Mouse (Mus musculus): ENCODE results near the gene Zswim3.
"Not testable (repeated sequence)": the region's sequence is repeated elsewhere in the genome, so short reads cannot be mapped to it uniquely, and the experiment has no call there.

The Zswim3 gene

DNA sequence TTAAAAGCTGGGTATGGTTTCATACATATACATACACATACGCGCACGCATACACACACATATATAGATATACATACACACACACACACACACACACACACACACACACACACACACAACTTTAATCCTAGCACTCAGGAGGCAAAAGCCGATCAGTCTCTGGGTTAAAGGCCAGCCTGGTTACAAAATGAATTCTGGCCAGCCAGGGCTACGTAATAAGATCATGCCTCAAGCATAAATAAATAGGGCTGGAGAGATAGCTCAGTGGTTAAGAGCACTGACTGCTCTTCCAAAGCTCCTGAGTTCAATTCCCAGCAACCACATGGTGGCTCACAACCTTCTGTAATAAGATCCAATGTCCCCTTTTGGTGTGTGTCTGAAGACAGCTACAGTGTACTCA, 50.7 kb downstream of the Zswim3 start:
- ATAC-seq (ENCODE audit: low TSS enrichment): not testable (repeated sequence)

DNA sequence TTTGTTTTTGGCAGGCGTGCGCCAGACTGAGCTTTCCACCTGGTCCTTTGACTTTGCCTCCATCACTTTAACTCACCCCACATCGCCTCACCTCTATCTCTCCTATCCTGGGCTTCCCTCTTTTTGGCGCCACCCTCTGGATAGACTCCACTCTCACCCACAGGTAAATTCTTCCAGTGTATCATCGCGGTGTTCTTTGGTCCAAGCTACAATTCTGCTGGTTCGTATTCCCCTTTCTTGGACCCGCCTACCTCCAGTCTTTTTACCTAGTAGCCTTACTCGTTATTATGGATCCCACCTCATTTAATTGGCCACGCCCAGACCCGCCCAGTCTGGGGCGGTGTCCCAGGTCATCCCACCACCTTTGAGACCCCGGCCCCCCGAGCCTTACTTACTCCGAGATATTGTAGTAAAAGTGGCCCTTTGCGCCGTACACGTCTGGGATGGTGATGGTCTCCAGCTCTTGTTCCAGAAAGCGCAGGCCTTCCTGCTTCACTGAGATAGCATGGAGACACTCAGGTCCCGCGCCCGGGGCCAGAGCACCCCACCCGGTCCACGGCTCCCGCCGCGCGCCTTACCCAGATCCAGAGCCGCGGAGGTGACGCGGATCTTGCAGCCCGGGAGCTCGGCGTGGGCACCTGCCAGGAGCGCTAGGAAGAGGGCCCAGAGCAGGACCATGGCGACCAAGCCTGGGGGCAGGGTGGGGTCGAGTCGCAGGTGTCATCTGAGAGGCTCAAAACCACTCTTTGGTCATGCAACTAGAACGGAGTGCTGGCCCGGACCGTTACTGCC, 51.6 kb downstream of the Zswim3 start:
- peak; percentile 38; the same call in 1 of the 2 replicates for ATAC-seq (ENCODE audit: low TSS enrichment)

DNA sequence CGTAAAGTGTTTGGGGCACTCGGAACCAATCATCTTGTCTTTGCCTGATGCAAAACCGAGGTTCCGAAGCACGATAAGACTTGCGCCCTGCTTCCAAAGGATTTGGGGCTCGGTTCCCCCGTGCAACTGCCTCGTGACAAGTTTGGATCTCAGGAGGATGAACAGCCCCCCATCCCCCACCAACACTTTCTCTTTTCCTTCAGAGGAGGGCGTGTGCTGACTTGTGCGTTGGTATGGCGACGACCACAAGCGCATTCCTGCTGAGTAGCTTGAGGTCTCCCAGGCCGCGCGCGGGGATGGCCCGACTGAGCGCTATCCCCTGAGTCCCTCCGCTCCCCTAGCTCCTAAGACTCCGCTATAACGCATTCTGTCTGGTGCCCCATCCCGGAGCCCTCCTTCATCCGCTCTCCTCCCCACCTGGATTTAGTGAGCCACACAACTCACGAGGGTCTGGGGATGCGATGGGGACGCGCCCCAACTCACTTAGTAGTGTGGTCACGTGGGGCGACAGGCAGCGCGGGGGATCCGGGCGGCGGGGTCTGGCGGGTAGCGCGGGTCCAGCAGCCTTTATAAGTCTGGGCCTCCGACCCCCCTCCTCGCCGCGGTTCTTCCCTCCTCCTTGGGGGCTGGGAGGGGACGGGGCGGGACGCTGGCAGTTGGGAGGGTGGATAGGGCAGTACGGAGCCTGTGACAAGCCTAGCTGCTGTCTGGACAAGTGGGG, 52.4 kb downstream of the Zswim3 start, which contains the start of gene Pltp:
Pltp (minus strand) TSS at position 611 of the 721 bp plus-strand sequence.
- ATAC-seq (ENCODE audit: low TSS enrichment): no peak

DNA sequence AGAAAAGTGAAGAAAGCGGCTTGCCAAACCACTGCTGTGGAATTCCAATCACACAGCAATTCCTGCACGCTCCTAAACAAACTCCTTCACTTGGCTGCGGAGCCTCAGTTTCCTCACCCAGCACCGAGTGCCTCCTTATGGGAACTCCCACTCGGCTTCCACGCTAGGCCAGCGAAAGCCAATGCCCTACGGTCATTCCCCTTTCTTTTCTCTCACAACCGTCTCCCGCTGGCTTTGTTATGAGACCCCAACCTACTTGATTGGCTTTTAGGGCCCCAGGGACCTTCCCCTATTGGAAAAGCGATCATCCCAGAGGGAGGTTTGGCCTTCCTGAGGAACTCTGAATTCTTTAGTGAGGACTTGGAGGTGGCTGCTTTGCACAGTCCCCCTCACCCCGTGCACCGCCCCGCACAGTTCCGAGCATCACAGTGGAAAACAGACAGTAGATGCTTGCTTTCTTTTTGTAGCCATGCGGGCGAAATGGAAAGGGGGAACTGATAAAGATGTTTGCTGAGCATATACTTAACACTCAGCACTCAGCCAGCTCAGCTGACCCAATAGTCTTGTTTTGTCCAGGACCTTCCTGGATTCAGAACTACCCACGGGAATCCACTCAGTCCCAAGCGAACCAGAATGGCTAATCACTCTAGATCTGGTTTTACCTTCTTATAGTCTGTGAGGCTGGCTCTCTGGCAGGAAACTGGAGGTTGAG, 53.1 kb downstream of the Zswim3 start:
- no peak for ATAC-seq (ENCODE audit: low TSS enrichment)

DNA sequence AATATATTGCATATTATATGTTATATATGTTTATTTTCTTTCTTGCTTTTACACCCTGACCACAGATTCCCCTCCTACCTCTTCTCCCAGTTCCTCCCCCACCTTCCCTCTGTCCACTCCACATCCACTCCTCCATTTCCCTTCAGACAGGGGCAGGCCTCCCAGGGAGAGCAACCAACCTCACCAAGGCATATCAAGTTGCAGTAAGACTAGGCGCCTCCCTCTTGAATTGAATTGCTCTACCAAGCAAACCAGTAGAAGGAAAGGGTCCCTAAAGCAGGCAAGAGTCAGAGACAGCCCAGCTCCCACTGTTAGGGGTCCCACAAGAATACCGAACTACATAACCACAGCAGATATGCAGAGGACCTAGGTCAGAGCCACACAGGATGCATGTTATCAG, 54.3 kb downstream of the Zswim3 start:
- ATAC-seq (ENCODE audit: low TSS enrichment): no peak

DNA sequence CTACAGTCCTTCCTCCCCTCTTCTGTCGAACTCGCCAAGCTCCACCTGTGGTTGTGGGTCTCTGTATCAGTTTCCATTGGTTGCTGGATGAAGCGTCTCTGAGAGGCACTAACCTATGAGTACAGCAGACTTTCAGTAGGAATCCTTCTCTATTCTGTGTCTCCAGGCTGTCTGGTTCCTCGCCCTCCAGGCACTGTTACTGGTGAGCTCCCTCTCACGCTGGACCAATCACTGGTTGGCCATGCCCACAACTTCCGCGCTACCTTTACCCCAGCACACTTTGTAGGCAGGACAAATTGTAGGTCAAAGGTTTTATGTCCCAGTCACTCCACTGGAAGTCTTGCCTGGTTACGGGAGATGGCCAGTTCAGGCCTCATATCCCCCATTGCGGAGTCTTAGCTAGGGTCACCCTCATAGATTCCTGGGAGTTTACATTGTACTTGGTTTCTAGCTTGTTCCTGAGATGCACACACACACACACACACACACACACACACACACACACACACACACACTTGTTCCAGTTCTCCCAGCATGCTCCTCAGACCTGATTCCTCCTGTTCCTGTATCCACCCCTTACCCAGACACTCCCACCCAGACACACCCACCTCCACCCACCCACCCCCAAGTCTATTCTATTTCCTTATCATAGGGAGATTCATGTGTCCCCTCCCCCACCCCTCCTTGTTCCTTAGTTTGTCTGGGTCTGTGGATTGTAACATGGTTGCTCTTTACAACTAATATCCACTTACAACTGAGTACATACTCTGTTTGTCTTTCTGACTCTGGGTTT, 54.9 kb downstream of the Zswim3 start:
- ATAC-seq (ENCODE audit: low TSS enrichment): no peak

DNA sequence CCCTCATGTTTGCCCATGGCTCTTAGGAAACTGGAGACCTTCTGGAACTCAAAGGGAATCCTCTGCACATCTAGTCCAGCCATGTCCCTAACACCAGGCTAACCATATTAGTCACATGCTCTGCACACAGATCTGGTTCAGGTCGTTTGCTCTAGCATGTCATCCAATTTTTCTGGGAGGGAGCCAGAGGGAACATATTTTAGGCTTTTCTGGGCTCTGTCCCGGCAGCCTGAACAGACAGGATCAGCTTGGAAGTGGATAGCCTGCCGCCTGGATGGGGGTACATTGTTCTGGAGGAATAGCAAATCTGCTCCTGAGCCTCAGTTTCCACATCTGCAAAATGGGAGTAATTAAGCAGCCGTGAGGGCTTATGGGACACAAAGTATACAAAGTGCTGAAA, 56.2 kb downstream of the Zswim3 start:
- ATAC-seq (ENCODE audit: low TSS enrichment): no peak

DNA sequence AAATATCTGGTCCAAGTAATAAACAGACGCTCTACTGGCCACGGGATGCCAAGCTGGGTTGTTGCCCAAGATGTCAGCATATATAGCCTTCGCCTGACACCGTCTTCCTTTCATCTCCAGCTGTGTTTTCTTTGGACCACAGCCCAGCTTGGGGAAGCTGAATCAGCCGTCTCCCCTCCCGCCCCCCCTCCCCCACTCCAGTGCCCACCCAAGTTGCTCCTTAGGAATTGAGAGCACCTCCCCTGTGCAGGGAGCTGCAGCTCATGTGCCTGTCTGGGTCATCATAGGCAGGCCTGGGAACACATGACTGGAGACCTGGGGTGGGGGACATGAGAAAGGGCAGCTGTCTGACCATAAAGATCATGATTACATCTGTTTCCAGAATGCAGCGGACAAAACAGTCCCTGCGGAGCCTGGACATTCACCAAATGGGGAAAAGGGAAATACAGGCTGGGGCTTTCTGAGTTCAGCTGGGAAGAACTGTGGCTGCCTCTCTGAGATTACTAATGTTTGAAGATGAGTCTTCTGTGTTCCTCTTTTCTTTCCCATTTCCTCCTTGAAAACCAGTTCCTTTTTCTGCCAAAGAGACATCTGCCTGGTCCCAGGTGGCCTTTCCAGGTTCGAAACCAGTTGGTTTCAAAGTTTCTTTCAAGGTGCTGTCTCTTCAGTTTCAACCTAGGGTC, 57.4 kb downstream of the Zswim3 start:
- no peak for ATAC-seq (ENCODE audit: low TSS enrichment)

DNA sequence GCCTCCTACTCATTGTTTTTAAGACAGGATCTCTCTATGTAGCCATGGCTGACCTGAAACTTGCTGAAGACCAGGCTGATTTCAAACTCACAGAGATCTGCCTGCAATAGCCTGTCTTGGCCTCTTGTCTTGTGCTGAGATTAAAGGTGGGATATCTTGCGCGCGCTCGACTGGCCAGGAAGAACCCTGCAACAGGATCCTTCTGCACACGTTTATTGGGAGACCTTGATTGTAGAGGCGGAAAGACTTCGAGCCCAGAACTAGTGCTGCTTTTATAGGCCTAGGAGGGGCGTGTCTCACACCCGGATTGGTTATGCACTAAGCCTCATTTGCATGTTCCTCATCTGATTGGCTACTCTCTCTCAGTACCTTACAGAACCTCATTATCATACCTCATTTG, 58.5 kb downstream of the Zswim3 start:
- ATAC-seq (ENCODE audit: low TSS enrichment): not testable (repeated sequence)

DNA sequence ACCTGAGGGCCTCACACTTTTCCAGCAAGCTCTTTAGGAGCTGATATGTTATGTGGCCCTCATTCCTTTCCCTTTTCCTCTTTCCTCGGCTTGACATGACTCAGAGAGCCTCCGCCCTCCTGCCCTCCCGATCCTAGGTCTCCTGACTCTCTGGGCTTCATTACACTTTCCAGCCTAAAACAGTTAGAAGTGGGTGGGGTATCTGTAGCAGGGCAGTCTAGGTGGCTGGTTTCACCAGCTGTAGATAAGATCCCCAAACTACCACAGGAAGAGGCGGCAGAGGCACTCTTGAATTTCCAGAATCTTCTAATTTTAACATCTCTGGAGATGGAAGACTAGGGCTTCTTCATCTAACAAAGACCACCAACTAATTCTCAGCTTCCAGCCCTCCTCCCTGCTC, 59.7 kb downstream of the Zswim3 start:
- no peak for ATAC-seq (ENCODE audit: low TSS enrichment)

DNA sequence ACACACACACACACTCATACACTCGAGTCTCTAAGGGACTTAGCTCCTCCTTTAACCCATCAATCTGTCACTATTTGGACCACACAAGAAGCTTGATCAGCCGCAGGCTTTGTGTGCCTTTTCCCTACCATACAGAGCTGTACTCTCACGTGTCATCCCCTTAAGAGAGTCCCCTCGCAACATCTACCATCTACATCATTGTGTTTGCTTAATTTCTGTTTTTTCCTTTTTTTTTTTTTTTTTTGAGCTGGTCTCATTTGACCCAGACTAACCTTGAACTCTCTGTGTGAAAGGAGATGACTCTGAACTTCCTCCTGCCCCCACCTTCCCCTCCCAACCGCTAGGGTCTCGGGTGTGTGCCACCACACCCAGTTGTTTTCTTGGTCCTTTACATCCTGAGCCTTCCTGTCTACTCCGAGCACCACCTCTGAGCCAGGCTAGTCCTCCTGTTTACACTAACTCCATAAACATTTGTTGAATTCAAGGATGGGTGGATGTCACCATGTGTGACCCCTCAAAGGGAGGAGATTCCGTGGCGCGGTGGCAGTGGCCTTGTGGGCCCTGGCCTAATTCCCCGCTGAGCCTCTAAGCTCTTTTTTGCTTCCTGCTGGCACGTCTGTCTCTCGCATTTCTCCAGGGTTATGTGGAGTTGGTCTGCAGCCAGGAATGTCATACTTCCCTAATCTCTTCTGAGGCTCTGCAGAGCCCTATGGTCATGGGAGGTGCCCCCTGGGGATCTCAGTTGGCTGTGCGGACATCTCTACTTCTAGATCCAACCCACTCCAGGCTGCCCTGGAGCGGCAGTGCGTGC, 62.0 kb downstream of the Zswim3 start:
- ATAC-seq (ENCODE audit: low TSS enrichment): no peak

DNA sequence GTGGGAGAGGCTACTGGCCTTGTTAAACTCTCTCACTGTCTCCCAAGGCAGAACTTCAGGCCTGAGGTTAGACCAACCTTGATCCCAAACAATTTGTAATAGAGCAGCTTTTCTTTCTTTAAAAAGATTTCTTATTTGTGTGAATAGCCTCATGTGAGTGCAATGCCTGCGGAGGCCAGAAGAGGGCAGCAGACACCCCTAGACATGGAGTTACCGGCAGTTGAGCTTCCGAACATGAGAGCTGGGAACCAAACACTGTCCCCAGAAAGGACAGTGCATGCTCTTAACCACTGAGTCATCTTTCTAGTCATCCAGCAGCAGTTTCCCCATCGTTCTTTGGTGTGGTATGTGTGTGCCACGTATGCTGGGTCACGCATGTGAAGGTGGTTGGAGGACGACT, 62.7 kb downstream of the Zswim3 start:
- ATAC-seq (ENCODE audit: low TSS enrichment): no peak

DNA sequence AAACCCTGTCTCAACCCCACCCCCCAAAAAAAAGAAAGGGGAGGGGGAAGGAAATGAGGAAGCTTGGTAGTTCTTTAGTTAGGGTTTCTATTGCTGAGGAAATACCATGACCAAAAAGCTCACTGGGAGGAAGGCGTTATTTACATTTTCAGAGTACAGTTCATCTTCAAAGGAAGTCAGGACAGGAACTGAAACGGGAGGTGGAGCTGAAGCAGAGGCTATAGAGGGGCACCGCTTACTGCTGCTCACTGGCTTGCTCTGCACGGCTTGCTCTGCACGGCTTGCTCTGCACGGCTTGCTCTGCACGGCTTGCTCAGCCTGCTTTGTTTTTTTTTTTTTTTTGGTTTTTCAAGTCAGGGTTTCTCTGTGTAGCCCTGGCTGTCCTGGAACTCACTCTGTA, 63.6 kb downstream of the Zswim3 start:
- ATAC-seq (ENCODE audit: low TSS enrichment): no peak
